Mouse (Mus musculus) forebrain, embryonic 13.5 days (tissue): ENCODE measurements at regions not wholly inside any gene's neighbourhood (a gene's known extent, or its start where the extent isn't known, plus 50 kb on each side); places are given as distances from the start of the nearest gene placed in this dataset. TPM values are rescaled to one million over a fixed set of nuclear protein-coding genes. Genes with fewer than 3 reads are reported as not detected.

Experiments used
- ATAC-seq: fragments of 200-750 bp; cut with Nextera tagmentation; 2 replicates; pipeline ENCODE4 v1.8.0; 2017
- H3K27ac ChIP-seq: fragments of 300-500 bp; sonication (generic); 2 replicates; pipeline ENCODE4 v1.5.1; 2015; ENCODE audit warnings: inconsistent platforms, mild to moderate bottlenecking, moderate library complexity
- H3K27me3 ChIP-seq: fragments of 300-500 bp; sonication (generic); 2 replicates; pipeline ENCODE4 v1.6.1; 2015; ENCODE audit warnings: mild to moderate bottlenecking, inconsistent platforms
- H3K36me3 ChIP-seq: fragments of 300-500 bp; sonication (generic); 2 replicates; pipeline ENCODE4 v1.6.1; 2015; ENCODE audit warnings: mild to moderate bottlenecking, inconsistent platforms; ENCODE audit not compliant: poor library complexity, severe bottlenecking
- H3K4me1 ChIP-seq: fragments of 300-500 bp; sonication (generic); 2 replicates; pipeline ENCODE4 v1.6.1; 2015; ENCODE audit warnings: inconsistent platforms
- H3K4me2 ChIP-seq: fragments of 300-500 bp; sonication (generic); 2 replicates; pipeline ENCODE4 v1.6.1; 2015; ENCODE audit warnings: inconsistent platforms, mild to moderate bottlenecking, moderate library complexity
- H3K4me3 ChIP-seq: fragments of 300-500 bp; sonication (generic); 2 replicates; pipeline ENCODE4 v1.5.1; 2015; ENCODE audit warnings: mild to moderate bottlenecking, inconsistent platforms
- H3K9ac ChIP-seq: fragments of 300-500 bp; sonication (generic); 2 replicates; pipeline ENCODE4 v1.6.1; 2015; ENCODE audit warnings: mild to moderate bottlenecking, inconsistent platforms
- H3K9me3 ChIP-seq: fragments of 300-500 bp; sonication (generic); replicated peaks from 2 replicates; pipeline ENCODE4 v1.6.1; 2016; ENCODE audit warnings: inconsistent platforms
- WGBS: fragments of 180-500 bp; shearing (Covaris S2); methylation state at CpG from one replicate; pipeline ENCODE4 v1.1.7; 2015; 5-methylcytosine and 5-hydroxymethylcytosine counted together
- microRNA-seq: library from miRNA; unstranded; fragments of <30 nt; microRNA quantifications from one replicate; pipeline ENCODE4, GENCODE M21; 2016

DNA sequence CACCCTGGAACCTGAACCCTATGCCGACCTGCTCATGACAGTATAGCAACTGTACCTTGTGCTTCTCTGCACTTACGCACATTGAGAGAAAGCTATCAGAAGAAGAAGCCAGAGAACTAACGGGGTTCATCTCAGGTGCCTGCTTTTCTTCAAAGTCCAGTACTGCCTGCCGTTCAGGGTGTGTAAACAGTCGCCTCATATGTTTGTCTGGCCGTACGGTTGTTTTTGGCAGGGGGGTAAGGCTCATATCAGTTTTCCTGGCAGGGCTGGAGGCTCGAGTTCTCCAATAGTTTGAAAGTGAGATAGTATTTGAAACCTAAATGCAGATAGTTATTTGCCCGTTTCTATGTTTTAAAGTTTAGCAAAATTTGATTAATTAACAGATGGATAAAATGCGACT lies 54.9 kb upstream of the Zfp507 start:
- H3K27me3 ChIP-seq: no peaks in the 10 kb centered on the region
- H3K9ac ChIP-seq: no peak overlapping the region
- no peak overlapping the region for H3K4me3 ChIP-seq
- 87% methylated on average over 10 of the region's 10 CpGs for WGBS
- no peaks in the 10 kb centered on the region for H3K9me3 ChIP-seq
- no peaks in the 10 kb centered on the region for H3K36me3 ChIP-seq
- H3K27ac ChIP-seq: no peak overlapping the region
- H3K4me1 ChIP-seq: no peaks in the 10 kb centered on the region
- ATAC-seq: no peak
- no peak overlapping the region for H3K4me2 ChIP-seq

Small RNA genes lying in the stretch of these regions (microRNA-seq; reads per million reads assigned to microRNA genes)
- not detected for gene Gm23292
